Mouse (Mus musculus) kidney, embryonic 16.5 days (tissue): ENCODE data around the gene Rpl18a. TPM values are rescaled to one million over a fixed set of nuclear protein-coding genes. Genes with fewer than 3 reads are reported as not detected.

Experiments
- ATAC-seq: fragments of 200-750 bp; cut with Nextera tagmentation; 2 replicates; pipeline ENCODE4 v1.8.0; 2017; ENCODE audit warnings: moderate TSS enrichment; ENCODE audit not compliant: low FRiP score, low TSS enrichment
- H3K27ac ChIP-seq: fragments of 300-500 bp; sonication (generic); 2 replicates; pipeline ENCODE4 v1.5.1; 2014; ENCODE audit warnings: low read length
- H3K27me3 ChIP-seq: fragments of 300-500 bp; sonication (generic); 2 replicates; pipeline ENCODE4 v1.6.1; 2014; ENCODE audit warnings: low read length, control low read depth, mixed read lengths; ENCODE audit not compliant: insufficient read depth
- H3K36me3 ChIP-seq: fragments of 300-500 bp; sonication (generic); 2 replicates; pipeline ENCODE4 v1.6.1; 2014; ENCODE audit warnings: low read length, control low read depth, mixed read lengths; ENCODE audit not compliant: insufficient read depth
- H3K4me1 ChIP-seq: fragments of 300-500 bp; sonication (generic); 2 replicates; pipeline ENCODE4 v1.6.1; 2014; ENCODE audit warnings: low read length, control low read depth, mixed read lengths; ENCODE audit not compliant: insufficient read depth
- H3K4me2 ChIP-seq: fragments of 300-500 bp; sonication (generic); replicated peaks from 2 replicates; pipeline ENCODE4 v1.6.1; 2014; ENCODE audit warnings: low read depth, low read length
- H3K4me3 ChIP-seq: fragments of 300-500 bp; sonication (generic); 2 replicates; pipeline ENCODE4 v1.5.1; 2014; ENCODE audit warnings: mild to moderate bottlenecking, low read length
- H3K9ac ChIP-seq: fragments of 300-500 bp; sonication (generic); replicated peaks from 2 replicates; pipeline ENCODE4 v1.6.1; 2014; ENCODE audit warnings: low read length
- H3K9me3 ChIP-seq: fragments of 300-500 bp; sonication (generic); 2 replicates; pipeline ENCODE4 v1.6.1; 2016; ENCODE audit warnings: low read length, control low read depth
- WGBS: fragments of 180-500 bp; shearing (Covaris S2); extraction: QIAGEN DNeasy Blood & Tissue Kit; methylation state at CpG from one replicate; pipeline ENCODE4 v1.1.7; 2014; 5-methylcytosine and 5-hydroxymethylcytosine counted together
- polyA plus RNA-seq: library from polyadenylated mRNA; unstranded; fragments of >200 nt; fragmentation: Nextera tagmentation; extraction: Ambion mirVana; gene quantifications from 2 replicates; pipeline ENCODE4 v1.2.1, GENCODE M21; 2015

The Rpl18a gene
- polyA plus RNA-seq, 1 experiment from 2014 or later: 4,081 TPM

- Histone ChIP-seq H3K36me3 (peaks cover 20% of the 10 kb centered on the region), H3K27me3 (peaks cover 30% of the 10 kb centered on the region), H3K4me1 (peaks cover 22% of the 10 kb centered on the region), H3K9me3 (no peaks in the 10 kb centered on the region), H3K27ac (no peak overlapping the region), H3K4me3 (no peak overlapping the region), H3K4me2 (no peak overlapping the region), H3K9ac (no peak overlapping the region)
- ATAC-seq: no peak
- WGBS: 97% methylated on average over 5 of the region's 5 CpGs
These were observed 6.6 kb downstream of the Rpl18a start for GRCm38 (mm10) chr8:70890656-70891055.

- Histone ChIP-seq H3K27me3 (peaks cover 21% of the 10 kb centered on the region), H3K27ac (no peak overlapping the region), H3K9me3 (no peaks in the 10 kb centered on the region), H3K4me2 (no peak overlapping the region; the same call in 1 of the 2 replicates), H3K36me3 (no peaks in the 10 kb centered on the region), H3K4me3 (no peak overlapping the region), H3K9ac (no peak overlapping the region), H3K4me1 (peaks cover 15% of the 10 kb centered on the region)
- WGBS: 4% methylated on average over 17 of the region's 18 CpGs
- ATAC-seq: no peak
These were observed 9.5 kb downstream of the Rpl18a start for GRCm38 (mm10) chr8:70887669-70888068.

DNA sequence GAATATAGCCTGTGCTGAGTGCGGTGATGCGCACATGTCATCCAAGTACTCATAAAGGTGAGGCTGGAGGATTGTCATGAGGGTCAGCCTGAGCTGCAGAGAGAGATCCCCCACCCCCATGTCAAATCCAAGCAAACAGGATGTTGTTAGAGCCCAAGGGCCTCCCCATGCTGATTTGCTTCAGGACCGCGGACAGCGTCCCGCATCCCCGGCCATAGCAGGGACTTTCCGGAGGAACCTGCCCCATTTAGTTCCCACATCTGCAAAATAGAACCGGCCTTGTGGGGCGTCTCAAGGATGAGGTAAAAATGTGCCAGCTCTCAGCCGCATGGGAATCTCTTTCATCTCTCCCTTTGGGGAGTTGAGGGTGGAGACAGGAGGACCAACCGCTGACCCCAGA, 11.6 kb downstream of the Rpl18a start:
- no peak overlapping the region for H3K9ac ChIP-seq
- no peak overlapping the region for H3K4me2 ChIP-seq
- H3K9me3 ChIP-seq: no peaks in the 10 kb centered on the region
- no peak overlapping the region for H3K4me3 ChIP-seq
- 16% methylated on average over 12 of the region's 12 CpGs for WGBS
- H3K36me3 ChIP-seq: no peaks in the 10 kb centered on the region
- H3K27ac ChIP-seq: no peak overlapping the region
- no peak for ATAC-seq
- H3K4me1 ChIP-seq: peaks cover 3% of the 10 kb centered on the region; the same call in 1 of the 2 replicates
- H3K27me3 ChIP-seq: peaks cover under 1% of the 10 kb centered on the region; the same call in 1 of the 2 replicates

DNA sequence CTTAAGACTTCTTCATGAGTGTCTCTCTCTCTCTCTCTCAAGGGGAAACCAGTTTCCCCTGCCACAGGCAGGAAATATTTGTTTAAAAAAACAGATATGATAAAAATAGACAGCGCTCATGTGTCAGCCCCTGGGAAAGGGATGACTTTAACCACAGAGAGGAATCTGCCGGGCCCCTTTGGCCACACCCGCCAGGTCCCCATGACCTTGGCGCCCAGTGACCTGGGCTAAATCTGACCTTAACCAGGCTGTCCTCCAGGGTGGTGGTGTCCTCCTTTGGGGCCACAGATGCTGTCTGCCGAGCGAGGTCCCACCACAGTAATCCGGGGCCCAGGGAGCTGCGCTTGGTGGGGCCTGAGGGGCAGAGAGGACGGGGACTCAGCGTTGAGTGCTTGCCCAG, 12.5 kb downstream of the Rpl18a start:
- Histone ChIP-seq H3K4me1 (peaks cover 9% of the 10 kb centered on the region; the same call in 1 of the 2 replicates), H3K36me3 (no peaks in the 10 kb centered on the region), H3K4me2 (no peak overlapping the region), H3K9ac (no peak overlapping the region), H3K27ac (no peak overlapping the region), H3K9me3 (no peaks in the 10 kb centered on the region), H3K27me3 (no peaks in the 10 kb centered on the region), H3K4me3 (no peak overlapping the region)
- 81% methylated on average over 10 of the region's 10 CpGs for WGBS
- ATAC-seq: no peak

GRCm38 (mm10) chr8:70884186-70884585, 13.0 kb downstream of the Rpl18a start:
- WGBS: 83% methylated on average over 4 of the region's 4 CpGs
- Histone ChIP-seq H3K27me3 (no peaks in the 10 kb centered on the region), H3K4me3 (no peak overlapping the region), H3K4me2 (no peak overlapping the region), H3K9ac (no peak overlapping the region), H3K9me3 (no peaks in the 10 kb centered on the region), H3K4me1 (peaks cover 9% of the 10 kb centered on the region; the same call in 1 of the 2 replicates), H3K27ac (no peak overlapping the region), H3K36me3 (no peaks in the 10 kb centered on the region)
- ATAC-seq: no peak

DNA sequence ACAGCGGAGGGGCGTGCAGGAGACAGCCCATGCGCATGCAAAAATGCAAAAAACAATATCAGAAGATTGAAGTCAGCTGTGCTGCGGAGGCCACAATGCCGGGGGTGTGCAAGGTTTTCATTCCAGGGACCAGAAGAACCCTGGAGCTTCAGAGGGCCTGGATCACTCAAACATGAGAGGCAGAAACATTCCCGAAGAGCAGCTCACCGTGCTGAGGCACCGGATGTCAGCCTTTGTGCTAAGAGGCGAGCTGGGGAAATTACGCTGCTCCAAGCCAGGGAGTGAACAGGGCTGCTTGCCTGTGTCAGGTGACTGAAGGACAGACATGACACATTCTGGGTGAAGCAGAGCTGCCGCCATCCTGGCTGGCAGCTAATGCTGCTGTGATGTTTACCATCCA, 16.7 kb downstream of the Rpl18a start:
- Histone ChIP-seq H3K9ac (0 out of 2 replicates have a peak overlapping the region, but pooled peaks have one; percentile 19), H3K36me3 (no peaks in the 10 kb centered on the region), H3K27ac (no peak overlapping the region), H3K4me3 (no peak overlapping the region), H3K27me3 (no peaks in the 10 kb centered on the region), H3K9me3 (no peaks in the 10 kb centered on the region), H3K4me1 (peaks cover 9% of the 10 kb centered on the region; the same call in 1 of the 2 replicates), H3K4me2 (no peak overlapping the region)
- 0 out of 2 replicates have a peak, but pooled peaks have one; percentile 13 for ATAC-seq
- WGBS: 25% methylated on average over 11 of the region's 11 CpGs

GRCm38 (mm10) chr8:70880126-70880525, 17.1 kb downstream of the Rpl18a start:
- no peak overlapping the region for H3K27ac ChIP-seq

DNA sequence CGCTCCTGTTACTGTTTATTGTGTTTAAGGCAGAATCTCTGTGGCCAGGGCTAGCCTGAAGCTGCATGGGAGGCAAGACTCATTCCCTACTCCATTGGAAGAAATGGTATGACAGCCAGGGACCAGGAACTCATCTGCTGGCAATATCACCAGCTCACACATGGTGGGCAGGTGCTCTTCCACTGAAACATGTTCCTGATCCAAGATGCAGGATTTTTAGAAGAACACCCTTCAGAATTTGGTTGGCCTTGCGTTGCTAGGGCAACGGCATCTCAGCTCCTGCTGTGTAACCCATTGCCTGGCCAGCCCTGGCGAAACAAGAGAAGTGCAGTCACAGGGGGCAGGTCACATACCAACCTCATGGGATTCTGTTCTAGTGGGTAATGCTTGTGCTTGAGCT, 17.7 kb downstream of the Rpl18a start:
- no peak overlapping the region for H3K4me2 ChIP-seq
- H3K27ac ChIP-seq: no peak overlapping the region
- no peak overlapping the region for H3K4me3 ChIP-seq
- no peak for ATAC-seq
- no peaks in the 10 kb centered on the region for H3K36me3 ChIP-seq
- H3K9ac ChIP-seq: no peak overlapping the region
- H3K27me3 ChIP-seq: no peaks in the 10 kb centered on the region
- 58% methylated on average over 4 of the region's 4 CpGs for WGBS
- H3K9me3 ChIP-seq: no peaks in the 10 kb centered on the region
- peaks cover 9% of the 10 kb centered on the region; the same call in 1 of the 2 replicates for H3K4me1 ChIP-seq

More at GRCm38 (mm10) chr8:70880126-70880525, 17.1 kb downstream of the Rpl18a start:
- no peak overlapping the region for H3K4me3 ChIP-seq
- 9% methylated on average over 4 of the region's 4 CpGs for WGBS
- H3K4me1 ChIP-seq: peaks cover 9% of the 10 kb centered on the region; the same call in 1 of the 2 replicates
- no peaks in the 10 kb centered on the region for H3K9me3 ChIP-seq
- H3K9ac ChIP-seq: 0 out of 2 replicates have a peak overlapping the region, but pooled peaks have one; percentile 27
- ATAC-seq: peak; percentile 13; the same call in 1 of the 2 replicates
- no peaks in the 10 kb centered on the region for H3K27me3 ChIP-seq
- H3K36me3 ChIP-seq: no peaks in the 10 kb centered on the region
- H3K4me2 ChIP-seq: no peak overlapping the region

- Histone ChIP-seq H3K4me2 (no peak overlapping the region), H3K27ac (no peak overlapping the region), H3K27me3 (no peaks in the 10 kb centered on the region), H3K4me1 (peaks cover 9% of the 10 kb centered on the region; the same call in 1 of the 2 replicates), H3K4me3 (no peak overlapping the region), H3K36me3 (no peaks in the 10 kb centered on the region), H3K9me3 (no peaks in the 10 kb centered on the region), H3K9ac (no peak overlapping the region)
- WGBS: 73% methylated on average over 2 of the region's 2 CpGs
- no peak for ATAC-seq
These were observed 19.0 kb downstream of the Rpl18a start for GRCm38 (mm10) chr8:70878178-70878577.

DNA sequence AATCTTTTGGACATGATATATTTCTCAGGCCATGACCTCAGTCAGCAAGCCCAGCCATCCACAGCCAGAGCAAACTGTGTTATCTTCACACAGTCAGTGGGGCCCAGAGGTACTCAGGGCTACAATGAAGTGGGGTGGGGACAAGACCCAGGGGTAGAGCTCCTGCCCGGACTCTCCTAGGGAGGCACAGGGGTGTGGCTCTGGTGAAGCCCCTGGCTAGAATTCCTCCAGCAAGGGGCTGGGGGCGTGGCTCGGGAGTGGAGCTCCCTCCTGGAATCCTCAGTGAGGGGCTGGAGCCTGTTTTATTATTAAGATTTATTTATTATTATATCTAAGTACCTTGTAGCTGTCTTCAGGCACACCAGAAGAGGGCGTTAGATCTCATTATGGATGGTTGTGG, 20.8 kb downstream of the Rpl18a start:
- no peak for ATAC-seq
- no peak overlapping the region for H3K27ac ChIP-seq
- no peak overlapping the region for H3K4me3 ChIP-seq
- no peaks in the 10 kb centered on the region for H3K27me3 ChIP-seq
- 41% methylated on average over 4 of the region's 4 CpGs for WGBS
- no peaks in the 10 kb centered on the region for H3K9me3 ChIP-seq
- H3K4me2 ChIP-seq: no peak overlapping the region
- no peak overlapping the region for H3K9ac ChIP-seq
- H3K4me1 ChIP-seq: peaks cover 14% of the 10 kb centered on the region; the same call in 1 of the 2 replicates
- no peaks in the 10 kb centered on the region for H3K36me3 ChIP-seq
